Mouse (Mus musculus) megakaryocyte-erythroid progenitor cell, adult 5-6 weeks (primary cell): Measurements from ENCODE around the gene Dnah6. TPM values are rescaled to one million over a fixed set of nuclear protein-coding genes. Genes with fewer than 3 reads are reported as not detected.

Source experiments
- ATAC-seq: replicated peaks from 2 replicates; pipeline ENCODE4 v1.8.0; 2016; ENCODE audit warnings: mild to moderate bottlenecking, inconsistent platforms; ENCODE audit not compliant: severe bottlenecking, poor library complexity, low FRiP score, low TSS enrichment
- total RNA-seq, 2 experiments: library from RNA; stranded (forward) in 1 of 2; stranded (reverse) in 1 of 2; fragments of 200-1000, 215-1000 nt in 1 of 2; fragments of >200 nt in 1 of 2; fragmentation: Nextera tagmentation in 1 of 2; gene quantifications; 2 replicates each; pipeline ENCODE4 v1.2.3; 2014 to 2017

Gene Dnah6
- total RNA-seq, 2 experiments from 2014 or later, result not detected

DNA sequence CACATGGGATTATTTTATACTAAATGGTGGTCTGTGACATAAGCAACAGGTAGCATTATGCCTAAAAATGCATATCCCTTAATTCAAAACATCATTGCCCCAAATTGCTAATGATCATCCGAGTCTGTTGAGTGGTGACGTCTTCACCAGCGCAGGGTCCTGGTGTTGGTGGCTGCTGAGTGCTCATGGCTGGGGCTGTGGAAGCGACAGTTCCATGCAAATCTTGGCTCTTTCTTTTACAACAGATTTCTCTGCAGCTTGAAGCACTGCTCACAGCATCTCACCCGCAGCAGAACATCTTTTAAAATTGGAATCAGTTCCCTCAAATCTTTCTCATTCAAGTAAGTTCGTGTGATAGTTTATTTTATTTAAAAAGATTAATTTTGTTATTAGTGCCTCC lies 166.1 kb downstream of the Dnah6 start:
- ATAC-seq, result no peak

DNA sequence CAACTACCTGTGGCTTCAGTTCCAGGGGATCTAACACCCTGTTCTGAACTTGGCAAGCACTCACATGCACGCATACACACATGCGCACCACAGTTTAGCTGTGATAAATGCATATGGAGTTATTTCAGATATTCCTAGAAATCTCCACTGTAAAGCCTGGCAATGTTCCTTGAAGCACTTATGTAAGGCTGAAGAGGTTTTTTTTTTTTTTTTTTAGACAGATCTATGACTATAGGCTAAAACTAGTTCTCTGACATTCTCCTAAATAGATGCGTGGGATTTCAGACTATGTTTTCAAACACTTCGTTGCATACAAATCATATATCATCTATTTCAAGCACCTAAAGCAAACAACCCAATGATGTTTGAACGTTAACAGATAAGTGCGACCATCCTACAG lies 166.6 kb downstream of the Dnah6 start:
- no peak for ATAC-seq

DNA sequence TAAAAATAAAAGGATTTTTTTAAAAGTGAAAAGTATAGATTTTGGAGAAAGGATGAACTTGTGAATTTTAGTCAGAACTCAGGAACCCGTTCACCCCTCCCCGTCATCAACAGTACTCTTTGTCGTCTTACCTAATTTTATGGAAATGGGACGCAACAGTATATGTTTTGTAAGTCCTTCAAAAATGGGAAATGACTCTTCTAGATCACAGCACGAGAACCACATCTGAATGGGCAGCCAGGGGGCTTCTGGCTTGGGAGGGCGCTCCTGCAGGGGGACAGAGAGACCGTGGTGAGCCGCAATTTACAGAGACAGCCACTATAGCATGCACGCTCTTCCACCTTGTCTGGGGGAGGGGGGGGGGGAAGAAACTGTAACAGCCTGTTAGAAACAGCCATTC lies 167.9 kb downstream of the Dnah6 start:
- no peak for ATAC-seq

DNA sequence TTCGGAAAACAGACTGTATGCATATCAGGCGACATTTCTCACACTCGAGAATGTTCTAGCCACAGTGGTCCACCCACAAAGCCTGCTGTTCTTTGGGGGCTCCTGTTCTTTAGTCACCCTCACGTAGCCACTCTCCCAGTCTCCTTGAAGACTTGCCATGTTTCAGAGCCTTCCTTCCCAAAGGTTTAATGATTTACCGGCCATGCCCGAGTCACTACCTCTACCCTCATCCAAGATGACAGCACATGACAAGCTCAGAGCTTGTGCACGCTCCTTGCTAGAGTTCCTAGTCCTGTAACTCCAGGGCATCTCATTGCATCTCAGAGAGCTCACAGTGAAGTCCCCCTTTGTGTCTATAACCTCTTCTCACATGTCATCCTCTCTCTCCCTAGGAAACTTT lies 174.2 kb downstream of the Dnah6 start:
- no peak for ATAC-seq

DNA sequence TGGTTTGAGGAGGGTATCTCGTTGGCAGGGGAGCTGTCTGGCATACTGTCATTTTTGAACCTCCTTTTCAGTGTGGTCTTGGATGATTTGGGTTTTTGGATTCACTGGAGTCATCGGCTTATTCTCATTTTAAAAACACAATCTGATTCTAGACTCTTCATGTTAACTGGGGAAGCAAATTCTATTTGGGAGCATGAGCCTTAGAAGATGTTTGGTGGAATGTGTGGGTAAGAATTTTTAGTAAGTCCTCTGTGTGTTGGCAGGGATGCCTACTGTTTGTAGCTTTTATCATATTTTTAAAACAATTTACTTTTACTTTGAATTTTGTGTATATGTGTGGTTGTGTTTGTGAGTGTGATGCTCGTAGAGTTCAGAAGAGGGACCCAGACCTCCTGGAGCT lies 175.5 kb downstream of the Dnah6 start:
- no peak for ATAC-seq

DNA sequence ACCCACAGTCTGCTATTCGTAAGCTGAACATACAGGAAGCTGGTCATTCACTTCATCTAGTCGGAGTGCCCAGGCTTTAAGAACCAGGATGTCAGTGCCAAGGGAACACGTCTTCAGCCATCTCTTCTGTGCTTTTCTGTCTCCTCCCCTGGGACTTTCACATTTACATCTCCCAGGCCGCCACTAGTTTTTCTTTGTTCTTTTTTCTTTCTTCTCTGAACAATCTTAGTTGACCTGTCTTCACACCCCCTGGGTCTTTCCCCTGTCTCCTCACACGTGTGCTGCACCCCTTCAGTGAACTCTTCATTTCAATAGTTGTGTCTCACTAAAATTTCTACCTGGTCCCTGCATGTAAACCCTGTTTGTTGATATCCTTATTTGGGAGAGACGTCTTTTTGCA lies 179.2 kb downstream of the Dnah6 start:
- no peak for ATAC-seq

DNA sequence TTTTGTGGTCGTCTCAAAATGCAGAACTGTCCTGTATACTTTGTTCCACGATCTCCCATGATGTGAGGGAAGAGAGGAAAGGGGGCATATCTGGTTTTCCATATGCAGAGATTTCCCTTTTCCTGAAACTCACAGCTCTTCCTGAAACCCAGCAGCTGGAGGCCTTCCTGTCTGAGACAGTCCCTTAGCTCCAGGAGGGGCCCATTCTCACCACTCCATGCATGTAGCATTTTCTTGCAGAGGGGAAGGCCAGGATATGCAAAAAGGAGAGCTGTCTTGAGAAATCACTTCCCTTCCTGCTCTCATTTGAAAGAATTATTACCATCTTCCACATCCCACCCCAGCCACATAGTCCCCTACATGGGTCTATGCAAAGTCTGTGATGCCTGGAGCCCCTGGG lies 183.2 kb downstream of the Dnah6 start:
- ATAC-seq, result no peak

DNA sequence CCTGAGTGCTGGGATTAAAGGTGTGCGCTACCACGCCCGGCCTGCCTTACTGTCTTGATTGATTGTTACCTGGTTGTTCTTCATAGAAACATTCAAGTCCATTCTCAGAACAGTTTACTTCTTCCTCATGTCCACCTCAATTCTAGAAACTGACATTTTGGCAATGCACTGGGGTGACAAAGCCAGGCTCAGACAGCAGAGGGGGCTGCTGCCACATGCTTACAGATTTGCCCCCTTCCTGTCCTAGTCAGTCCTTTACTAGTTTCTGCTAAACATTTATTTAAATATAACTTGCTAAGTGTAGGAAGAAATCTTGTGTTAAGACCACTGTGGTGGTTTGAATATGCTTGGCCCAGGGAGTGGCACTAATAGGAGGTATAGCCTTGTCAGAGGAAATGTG lies 192.6 kb downstream of the Dnah6 start:
- ATAC-seq, result no peak

DNA sequence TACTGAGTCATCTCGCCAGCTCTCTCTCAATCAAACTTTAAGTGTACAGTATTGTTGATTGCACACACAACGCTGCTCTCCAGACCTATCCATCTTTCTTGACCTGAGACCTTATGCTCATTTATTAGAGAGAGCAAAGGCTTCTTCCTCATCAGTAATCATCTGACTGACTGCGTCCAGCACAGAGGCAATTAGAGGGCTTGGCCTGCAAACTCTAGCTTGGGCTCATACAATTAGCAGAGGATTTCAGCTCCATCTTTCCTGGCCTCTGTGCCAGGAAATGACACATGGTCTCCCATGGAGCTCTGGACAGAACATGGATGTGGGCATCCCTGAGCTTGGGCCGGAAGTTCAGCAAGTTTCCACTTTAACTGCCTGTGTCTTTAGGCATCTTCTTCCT lies 193.6 kb downstream of the Dnah6 start:
- no peak for ATAC-seq

DNA sequence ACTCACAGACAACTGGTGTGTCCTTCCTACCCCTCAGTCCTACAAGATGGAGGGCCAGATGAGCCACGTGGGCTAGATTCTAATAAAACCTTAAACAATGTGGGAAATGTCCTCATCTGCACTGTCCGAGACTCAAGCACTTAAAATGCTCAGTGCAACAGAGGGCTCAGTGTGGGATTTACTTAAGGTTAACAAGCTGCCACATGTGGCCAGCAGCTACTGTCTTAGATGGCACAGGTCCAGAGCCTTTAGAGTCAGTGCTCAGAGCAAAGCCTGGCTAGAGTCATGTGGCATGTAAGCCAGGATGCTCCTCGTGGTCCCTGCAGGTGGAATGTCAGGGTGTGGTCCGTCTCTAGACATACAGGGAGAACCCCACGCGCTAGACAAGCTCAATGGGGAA lies 194.6 kb downstream of the Dnah6 start:
- no peak for ATAC-seq

DNA sequence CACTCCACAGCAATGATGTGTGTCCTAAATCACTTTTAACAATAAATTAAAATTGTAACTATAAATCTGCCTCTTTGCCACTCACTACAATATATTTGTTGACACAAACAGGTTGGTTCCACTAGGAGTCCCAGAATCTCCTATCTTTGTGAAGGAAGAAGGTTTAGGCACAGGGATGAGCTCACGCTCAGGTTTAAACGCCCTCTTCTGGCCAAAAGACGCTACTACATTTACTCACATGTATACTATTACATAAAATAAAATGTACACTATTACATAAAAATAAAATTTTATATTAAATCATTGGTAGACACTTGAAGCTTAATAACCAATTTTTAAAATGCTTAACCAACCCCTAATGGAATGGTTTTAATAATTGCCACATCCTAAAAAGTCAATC lies 201.4 kb downstream of the Dnah6 start:
- 0 out of 2 replicates have a peak, but pooled peaks have one; percentile 41 for ATAC-seq

DNA sequence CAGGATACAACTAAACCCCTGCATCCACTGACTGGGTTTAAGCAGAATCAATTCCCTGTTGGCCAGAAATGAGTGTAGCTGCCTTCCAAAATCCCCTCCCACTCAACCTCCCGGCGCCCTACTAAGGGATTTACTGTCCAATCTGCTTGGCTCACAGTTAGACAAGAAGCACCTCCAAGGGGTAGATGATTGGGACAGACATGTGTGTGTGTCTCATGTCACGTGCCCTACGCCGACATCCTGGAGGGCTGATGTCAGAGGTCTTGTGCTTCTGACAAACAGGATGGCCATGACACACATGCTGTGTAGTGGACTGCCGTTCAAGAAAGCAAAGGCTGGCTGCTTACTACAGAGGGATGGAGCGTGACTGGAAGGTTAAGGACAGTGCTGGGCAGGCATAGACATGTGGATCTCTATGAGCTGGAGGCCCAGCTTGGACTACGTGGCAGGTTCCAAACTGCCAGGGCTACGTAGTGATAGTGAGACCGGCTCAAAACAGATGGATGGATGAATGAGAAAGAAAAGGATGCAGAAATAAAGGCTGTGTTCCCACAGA lies 202.6 kb downstream of the Dnah6 start:
- no peak for ATAC-seq

DNA sequence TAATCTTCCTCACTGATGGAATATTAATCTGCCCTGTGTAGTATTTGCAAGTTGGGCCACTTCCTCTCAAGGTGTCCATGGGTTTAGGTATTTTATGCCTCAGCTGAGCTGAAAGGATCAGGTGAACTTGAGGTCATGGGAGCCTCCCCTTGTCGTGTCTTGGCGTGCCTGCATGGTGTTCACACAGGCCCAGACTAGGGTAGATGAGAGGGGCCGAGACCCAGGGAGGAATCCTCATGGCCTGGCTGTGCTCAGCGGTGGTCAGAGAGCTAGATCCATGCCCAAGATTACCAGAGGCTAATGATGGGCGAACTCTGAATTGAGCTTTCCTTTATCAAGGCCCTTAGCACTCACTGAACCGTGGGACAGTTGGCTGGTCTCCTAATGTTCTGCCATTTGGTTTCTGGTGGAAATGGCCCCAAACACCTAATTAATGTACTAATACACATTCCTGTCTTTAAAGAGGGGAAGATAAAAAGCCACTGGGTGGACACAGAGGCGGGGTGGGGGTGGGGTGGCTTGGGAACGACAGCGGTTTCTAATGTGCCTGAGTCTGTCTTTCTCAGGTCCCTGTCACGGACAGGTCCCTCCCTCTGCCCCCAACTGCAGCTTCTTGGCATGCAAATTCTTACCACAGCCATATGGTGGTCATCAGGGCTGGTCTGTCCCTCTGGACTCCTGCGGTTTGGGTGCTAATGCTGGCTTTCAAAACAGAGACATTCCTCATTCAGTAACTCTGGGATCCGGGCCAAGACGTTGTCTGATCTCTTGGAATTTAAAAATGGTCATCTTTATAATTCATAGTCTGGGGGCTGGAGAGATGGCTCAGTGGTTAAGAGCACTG lies 206.9 kb downstream of the Dnah6 start:
- ATAC-seq, result no peak

DNA sequence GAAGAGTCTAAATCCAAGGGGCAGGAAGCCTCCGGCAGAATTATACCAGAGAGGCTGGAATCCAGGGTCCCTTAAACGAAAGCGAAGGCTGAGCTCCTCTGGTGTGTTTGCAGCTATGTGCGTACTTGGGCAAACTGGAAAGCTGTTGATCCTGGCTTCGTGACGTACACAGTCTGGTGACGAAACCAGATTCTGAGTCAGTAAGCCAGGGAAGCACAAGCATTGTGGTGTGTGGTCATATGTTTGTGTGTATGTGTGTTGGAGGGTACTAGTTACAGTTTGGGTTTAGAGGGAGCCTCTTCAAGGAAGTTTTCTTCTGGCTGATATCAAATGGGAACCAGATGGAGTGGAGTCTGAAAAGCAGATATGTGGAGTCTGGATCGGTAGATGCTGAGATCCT lies 208.5 kb downstream of the Dnah6 start:
- no peak for ATAC-seq

DNA sequence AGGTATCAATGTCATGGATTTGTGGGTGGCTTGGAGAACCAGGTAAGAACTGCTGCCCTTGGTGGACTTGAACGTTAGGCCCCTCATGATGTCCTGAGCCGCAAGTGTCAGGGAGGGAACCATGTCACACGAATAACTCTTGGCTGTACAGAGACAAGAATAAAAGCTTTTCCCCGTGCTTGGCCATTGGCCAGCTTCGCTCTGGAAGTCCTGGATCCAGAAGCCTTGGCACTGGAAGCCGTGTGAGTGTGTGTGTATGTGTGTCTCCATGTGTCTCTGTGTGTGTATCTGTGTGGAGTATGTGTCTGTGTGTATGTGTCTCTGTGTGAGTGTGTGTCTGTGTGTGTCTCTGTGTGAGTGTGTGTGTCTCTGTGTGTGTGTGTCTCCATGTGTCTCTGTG lies 209.6 kb downstream of the Dnah6 start:
- ATAC-seq, result no peak

DNA sequence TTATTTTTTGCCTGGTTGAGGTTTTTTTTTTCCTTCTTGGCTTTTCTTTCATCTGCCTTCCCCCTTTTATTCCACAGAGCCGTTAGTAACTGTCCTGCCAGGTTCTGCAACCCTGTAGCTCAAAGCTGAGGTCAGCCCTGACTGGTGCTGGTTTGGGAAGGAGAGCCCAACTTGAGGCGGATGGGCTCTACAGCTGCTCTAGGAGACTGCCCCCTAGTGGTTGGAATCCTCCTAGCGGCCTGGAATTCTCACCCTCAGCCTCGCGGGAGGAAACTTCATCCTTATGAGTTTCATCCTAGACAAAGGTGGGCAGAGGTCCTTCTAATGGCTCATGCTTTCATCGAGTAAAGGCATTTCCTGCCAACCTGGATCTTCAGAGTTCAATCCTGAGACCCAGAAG lies 211.4 kb downstream of the Dnah6 start:
- ATAC-seq, result peak; percentile 63; the same call in 1 of the 2 replicates

DNA sequence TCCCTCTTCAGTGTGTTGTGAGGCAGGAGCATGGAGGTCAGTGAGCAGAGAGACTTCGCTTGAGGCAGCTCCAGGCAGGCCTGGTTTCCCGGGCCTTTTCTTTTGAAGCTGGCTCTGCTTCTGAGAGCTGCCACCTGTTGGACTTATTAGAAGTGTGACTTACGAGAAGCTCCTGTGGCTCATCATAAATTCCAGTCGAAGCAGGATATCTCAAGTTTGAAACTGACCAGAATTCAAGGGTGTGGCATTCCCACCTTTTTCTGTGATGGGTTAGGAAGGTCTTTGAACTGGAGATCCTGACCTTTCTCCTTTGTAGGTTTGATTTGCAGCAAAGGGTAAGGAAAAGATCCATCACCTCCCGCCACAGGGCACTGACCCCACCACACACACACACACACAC lies 217.8 kb downstream of the Dnah6 start:
- ATAC-seq, result no peak

DNA sequence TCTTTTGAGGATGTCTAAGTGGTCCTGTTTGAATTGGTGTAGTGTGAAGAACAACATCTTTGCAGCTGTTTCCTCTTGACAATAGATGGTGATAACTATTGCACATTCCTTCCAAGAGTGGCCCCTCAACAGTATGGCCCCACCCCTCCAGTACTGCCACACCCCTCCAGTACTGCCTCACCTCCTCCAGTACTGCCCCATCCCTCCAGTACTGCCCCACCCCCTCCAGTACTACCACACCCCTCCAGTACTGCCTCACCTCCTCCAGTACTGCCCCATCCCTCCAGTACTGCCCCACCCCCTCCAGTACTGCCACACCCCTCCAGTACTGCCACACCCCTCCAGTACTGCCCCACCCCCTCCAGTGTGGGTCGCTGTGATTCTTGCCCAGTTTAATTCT lies 219.1 kb downstream of the Dnah6 start:
- ATAC-seq, result peak; percentile 70

DNA sequence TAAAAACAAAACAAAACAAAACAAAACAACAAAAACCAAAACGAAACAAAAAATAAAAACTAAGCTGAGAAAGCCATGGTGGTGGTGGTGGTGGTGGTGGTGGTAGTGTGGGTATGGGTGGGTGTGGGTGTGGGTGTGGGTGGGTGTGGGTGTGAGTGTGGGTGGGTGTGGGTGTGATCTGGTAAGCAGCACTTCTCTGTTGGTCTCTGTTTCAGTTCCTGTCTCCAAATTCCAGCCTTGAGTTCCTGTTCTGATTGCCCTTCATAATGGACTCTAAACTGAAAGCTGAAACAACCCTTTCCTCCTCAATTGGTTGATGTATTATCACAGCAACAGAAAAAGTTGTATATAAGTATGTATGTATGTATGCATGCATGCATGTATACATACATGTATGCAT lies 222.6 kb downstream of the Dnah6 start:
- ATAC-seq, result no peak

DNA sequence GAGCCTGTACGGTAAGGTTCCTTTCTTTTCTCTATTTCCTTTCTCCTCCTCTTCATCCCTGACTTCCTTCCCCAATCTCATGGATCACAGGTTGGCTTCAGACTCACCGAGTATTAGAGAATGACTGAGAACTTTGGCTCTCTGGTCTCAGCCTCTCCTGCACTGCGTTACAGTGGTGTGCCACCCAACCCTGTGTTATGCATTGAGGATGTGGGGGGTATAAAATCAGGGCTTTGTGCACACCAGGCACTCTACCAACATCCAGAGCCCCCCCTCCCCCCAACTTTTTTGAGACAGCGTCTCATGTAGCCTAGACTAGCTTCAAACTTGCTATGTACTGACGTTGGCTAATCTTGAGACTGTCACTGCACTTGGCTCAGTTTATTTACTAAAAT lies 227.8 kb downstream of the Dnah6 start:
- peak; percentile 31; the same call in 1 of the 2 replicates for ATAC-seq

DNA sequence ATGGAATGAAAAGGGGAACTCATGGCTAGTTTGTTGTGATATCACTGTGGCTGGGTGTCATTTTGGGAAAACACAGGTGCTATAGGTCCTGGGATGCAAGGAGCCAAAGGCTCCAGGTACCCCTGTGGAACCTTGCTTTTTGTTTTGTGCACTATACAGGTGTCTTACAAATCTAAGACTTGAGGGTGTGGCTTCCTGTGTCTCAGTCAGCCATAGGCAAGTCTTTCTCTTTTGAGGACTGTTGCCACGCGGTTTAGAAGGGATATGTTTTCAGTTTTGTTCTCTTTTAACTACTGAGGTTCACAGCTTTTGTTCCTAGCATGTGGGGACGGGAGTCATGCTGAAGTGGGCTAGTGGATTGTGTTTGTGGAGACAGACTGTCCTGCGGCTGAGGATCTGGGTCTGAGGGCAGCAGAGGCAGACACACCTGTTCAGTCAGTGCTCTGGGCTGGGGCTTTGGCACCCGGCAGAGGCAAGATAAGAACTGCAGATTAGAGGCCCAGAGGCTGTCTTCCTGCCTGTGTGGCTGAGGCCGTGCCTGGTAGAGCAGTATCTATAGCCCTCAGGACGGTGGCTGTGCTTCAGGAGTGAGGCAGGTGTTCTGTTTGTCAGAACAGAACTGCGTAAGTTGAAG lies 228.3 kb downstream of the Dnah6 start:
- peak; percentile 92 for ATAC-seq
